Comparison of ENCODE assay signal across 20 mouse cellular contexts in genomic region chr19:30687942-30688341, GRCm38 (mm10).
DNase-seq lines count a peak whose midpoint lies in the region; ATAC-seq lines count a peak whose summit lies in the region.
"Had no signal": no experiment of that assay in that cellular context is flagged by ENCODE, and none has a peak within 500 bp of the region (broad histone marks: within the 10 kb centered on the region; RNA-seq: fewer than 3 reads in every experiment).

No protein-coding gene starts in this region.

- ATAC-seq in forebrain, embryonic 15.5 days (replicated peaks) = peak; percentile 76; the same call in 1 of the 2 replicates
- ATAC-seq in forebrain, embryonic 11.5 days (replicated peaks; ENCODE audit: low FRiP score) = no peak
- ATAC-seq in midbrain, embryonic 14.5 days (ENCODE audit: low FRiP score, low TSS enrichment) = no peak
- peak; percentile 85 for ATAC-seq in forebrain, embryonic 16.5 days
- ATAC-seq: activated CD4-positive, CD25-positive, alpha-beta regulatory T cell, adult 4 months; Patski had no signal

- H3K27me3 ChIP-seq in forebrain, embryonic 15.5 days = no peaks in the 10 kb centered on the region
- no peaks in the 10 kb centered on the region for H3K27me3 ChIP-seq in forebrain, embryonic 11.5 days (ENCODE audit: control insufficient read depth, insufficient read depth, low read length)
- H3K27me3 ChIP-seq in midbrain, embryonic 14.5 days (ENCODE audit: control insufficient read depth, insufficient read depth, low read length) = no peaks in the 10 kb centered on the region
- no peaks in the 10 kb centered on the region for H3K27me3 ChIP-seq in midbrain, embryonic 10.5 days (ENCODE audit: low read depth, poor library complexity, severe bottlenecking)
- no peaks in the 10 kb centered on the region for H3K27me3 ChIP-seq in forebrain, embryonic 16.5 days (replicated peaks; ENCODE audit: control insufficient read depth, insufficient read depth, low read length)
- H3K27me3 ChIP-seq: CH12.LX; embryonic facial prominence, embryonic 15.5 days; heart, embryonic 13.5 days; hindbrain, embryonic 15.5 days had no signal

- no peak overlapping the region for H3K4me3 ChIP-seq in forebrain, embryonic 15.5 days
- H3K4me3 ChIP-seq in forebrain, embryonic 11.5 days (ENCODE audit: low read depth, low read length) = no peak overlapping the region
- no peak overlapping the region for H3K4me3 ChIP-seq in midbrain, embryonic 14.5 days (replicated peaks; ENCODE audit: low read depth, low read length)
- no peak overlapping the region for H3K4me3 ChIP-seq in midbrain, embryonic 10.5 days
- H3K4me3 ChIP-seq in forebrain, embryonic 16.5 days (replicated peaks; ENCODE audit: low read length) = no peak overlapping the region
- H3K4me3 ChIP-seq: embryonic facial prominence, embryonic 15.5 days; erythroblast, embryonic 14.5 days; gastrocnemius, adult 2 months; heart, embryonic 13.5 days; hindbrain, embryonic 15.5 days had no signal

- H3K9me3 ChIP-seq in forebrain, embryonic 15.5 days = no peaks in the 10 kb centered on the region
- no peaks in the 10 kb centered on the region for H3K9me3 ChIP-seq in forebrain, embryonic 11.5 days (ENCODE audit: control insufficient read depth, low read length)
- H3K9me3 ChIP-seq in midbrain, embryonic 14.5 days (ENCODE audit: control insufficient read depth, low read length) = no peaks in the 10 kb centered on the region
- no peaks in the 10 kb centered on the region for H3K9me3 ChIP-seq in midbrain, embryonic 10.5 days (replicated peaks)
- no peaks in the 10 kb centered on the region for H3K9me3 ChIP-seq in forebrain, embryonic 16.5 days (ENCODE audit: control insufficient read depth, low read length)
- H3K9me3 ChIP-seq: embryonic facial prominence, embryonic 15.5 days; heart, embryonic 13.5 days; hindbrain, embryonic 15.5 days had no signal

- no peaks in the 10 kb centered on the region for H3K4me1 ChIP-seq in forebrain, embryonic 15.5 days
- no peaks in the 10 kb centered on the region for H3K4me1 ChIP-seq in forebrain, embryonic 11.5 days (replicated peaks; ENCODE audit: control insufficient read depth, insufficient read depth, low read length)
- no peaks in the 10 kb centered on the region for H3K4me1 ChIP-seq in midbrain, embryonic 14.5 days (ENCODE audit: control insufficient read depth, insufficient read depth, low read length)
- H3K4me1 ChIP-seq in midbrain, embryonic 10.5 days = no peaks in the 10 kb centered on the region
- H3K4me1 ChIP-seq in forebrain, embryonic 16.5 days (replicated peaks; ENCODE audit: control insufficient read depth, insufficient read depth, low read length) = peaks cover 3% of the 10 kb centered on the region; the same call in 1 of the 2 replicates
- H3K4me1 ChIP-seq: embryonic facial prominence, embryonic 15.5 days; heart, embryonic 13.5 days; hindbrain, embryonic 15.5 days had no signal

- no peak overlapping the region for H3K4me2 ChIP-seq in forebrain, embryonic 15.5 days (replicated peaks)
- H3K4me2 ChIP-seq in forebrain, embryonic 11.5 days (ENCODE audit: low read depth, low read length, severe bottlenecking) = no peak overlapping the region
- no peak overlapping the region for H3K4me2 ChIP-seq in midbrain, embryonic 14.5 days (ENCODE audit: low read length)
- no peak overlapping the region for H3K4me2 ChIP-seq in forebrain, embryonic 16.5 days (ENCODE audit: low read length)
- H3K4me2 ChIP-seq: embryonic facial prominence, embryonic 15.5 days; heart, embryonic 13.5 days; hindbrain, embryonic 15.5 days had no signal

- H3K9ac ChIP-seq in forebrain, embryonic 15.5 days (replicated peaks) = no peak overlapping the region
- H3K9ac ChIP-seq in forebrain, embryonic 11.5 days (ENCODE audit: low read length) = no peak overlapping the region
- H3K9ac ChIP-seq in midbrain, embryonic 14.5 days (replicated peaks; ENCODE audit: low read length) = no peak overlapping the region
- H3K9ac ChIP-seq in forebrain, embryonic 16.5 days (replicated peaks; ENCODE audit: low read depth, low read length) = no peak overlapping the region
- H3K9ac ChIP-seq: embryonic facial prominence, embryonic 15.5 days; heart, embryonic 13.5 days; hindbrain, embryonic 15.5 days had no signal

- 62% methylated on average over 6 of the region's 6 CpGs for WGBS in forebrain, embryonic 15.5 days
- WGBS in forebrain, embryonic 11.5 days = 80% methylated on average over 6 of the region's 6 CpGs
- WGBS in midbrain, embryonic 14.5 days = 75% methylated on average over 6 of the region's 6 CpGs
- 90% methylated on average over 6 of the region's 6 CpGs for WGBS in midbrain, embryonic 10.5 days
- 50% methylated on average over 6 of the region's 6 CpGs for WGBS in forebrain, embryonic 16.5 days

- H3K27ac ChIP-seq in forebrain, embryonic 15.5 days (replicated peaks) = no peak overlapping the region; the same call in 1 of the 2 replicates
- no peak overlapping the region for H3K27ac ChIP-seq in forebrain, embryonic 11.5 days (ENCODE audit: low read depth, low read length)
- H3K27ac ChIP-seq in midbrain, embryonic 14.5 days (replicated peaks; ENCODE audit: low read depth, low read length) = no peak overlapping the region
- H3K27ac ChIP-seq in midbrain, embryonic 10.5 days (replicated peaks) = no peak overlapping the region
- H3K27ac ChIP-seq in forebrain, embryonic 16.5 days (ENCODE audit: low read length) = no peak overlapping the region
- H3K27ac ChIP-seq: embryonic facial prominence, embryonic 15.5 days; gastrocnemius, adult 2 months; heart, embryonic 13.5 days; hindbrain, embryonic 15.5 days had no signal

- no peak for DNase-seq in forebrain, embryonic 11.5 days (ENCODE audit: low spot score)
- peak; percentile 7 for DNase-seq in midbrain, embryonic 14.5 days
- no peak for DNase-seq in midbrain, embryonic 10.5 days (ENCODE audit: low spot score)
- DNase-seq in spleen, postnatal 14 days (ENCODE audit: low spot score in 2 of 2) = no peak
- DNase-seq: adrenal gland, postnatal 14 days; cerebellum, adult 8-10 months; cerebellum, postnatal 14 days; embryo, embryonic 11 days; gastrocnemius, adult 2 months; gastrocnemius, postnatal 25 days; heart, postnatal 36 days had no signal

- H3K36me3 ChIP-seq in forebrain, embryonic 15.5 days = no peaks in the 10 kb centered on the region
- no peaks in the 10 kb centered on the region for H3K36me3 ChIP-seq in forebrain, embryonic 11.5 days (ENCODE audit: control insufficient read depth, insufficient read depth, low read length)
- H3K36me3 ChIP-seq in midbrain, embryonic 14.5 days (ENCODE audit: control insufficient read depth, insufficient read depth, low read length) = no peaks in the 10 kb centered on the region
- H3K36me3 ChIP-seq in midbrain, embryonic 10.5 days = no peaks in the 10 kb centered on the region
- H3K36me3 ChIP-seq in forebrain, embryonic 16.5 days (ENCODE audit: control insufficient read depth, insufficient read depth) = no peaks in the 10 kb centered on the region
- H3K36me3 ChIP-seq: embryonic facial prominence, embryonic 15.5 days; heart, embryonic 13.5 days; hindbrain, embryonic 15.5 days had no signal

Comparison
In these comparisons a context has a peak if more than half of its experiments do, and no peak if none do; other contexts are left out.
1. ATAC-seq: peak in forebrain, embryonic 15.5 days (single experiment) and forebrain, embryonic 16.5 days (single experiment); none in forebrain, embryonic 11.5 days (single experiment) and midbrain, embryonic 14.5 days (single experiment).